Mouse (Mus musculus): ENCODE data around the gene Arhgap10.

DNA sequence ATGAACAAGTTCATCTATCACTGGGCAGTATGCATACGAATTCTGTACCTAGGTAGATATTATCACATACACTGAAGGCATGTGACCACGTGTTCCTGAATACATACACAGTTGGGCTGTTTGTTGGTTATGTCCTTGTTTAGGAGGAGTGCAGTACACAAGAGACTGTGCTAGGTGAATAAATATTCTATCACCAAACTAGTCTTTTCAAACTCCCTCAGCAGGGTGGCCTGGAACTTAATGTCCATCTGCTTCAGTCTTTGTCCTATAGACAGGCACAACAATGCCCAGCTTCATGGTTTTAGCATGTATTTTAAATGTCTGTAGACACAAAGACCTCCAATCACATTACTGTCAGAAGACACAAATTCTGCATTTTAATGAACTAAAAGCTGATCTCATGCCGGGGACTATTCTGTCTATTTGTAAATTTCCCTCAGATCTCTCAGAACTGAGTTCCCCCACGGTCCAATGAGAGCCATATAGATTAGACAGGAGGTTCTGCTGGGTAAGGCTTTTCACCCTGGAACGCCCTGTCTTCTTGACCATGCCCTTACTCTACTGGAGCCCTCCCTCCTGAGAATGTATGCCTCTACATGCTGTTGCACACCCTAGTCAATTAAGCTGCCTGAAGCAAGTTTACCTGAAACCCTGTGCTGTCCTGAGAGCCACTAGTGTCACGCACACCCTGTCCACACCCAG lies 177.6 kb downstream of the Arhgap10 start:
- TF ChIP-seq GATA1 (IDR thresholded peaks at IDR 0.05; ENCODE audit: borderline replicate concordance, low read length) (no peak), FLI1 (IDR thresholded peaks at IDR 0.05; ENCODE audit: low read length) (no peak)

All from megakaryocyte, embryonic 14.5 days (primary cell).